Mouse (Mus musculus) stomach, postnatal 0 days (tissue): ENCODE data around the gene Olfr869.

Experiments
- CTCF ChIP-seq: IDR thresholded peaks from 2 replicates; pipeline ENCODE4 v1.5.1; 2016; ENCODE audit warnings: antibody characterized with exemption, low read depth, mild to moderate bottlenecking, moderate library complexity
- EP300 ChIP-seq: optimal IDR thresholded peaks from 2 replicates; pipeline ENCODE3; 2016; ENCODE audit warnings: antibody characterized with exemption

- TF ChIP-seq CTCF = no peak
- TF ChIP-seq EP300 = no peak
Observed at GRCm38 (mm10) chr9:20149706-20150105, 20.9 kb downstream of the Olfr869 start.
